Mouse (Mus musculus) liver, adult 2 months (tissue): ENCODE results near the gene Ktn1.

Source experiments
- CTCF ChIP-seq: fragments of 200-500 bp; IDR thresholded peaks from 2 replicates; pipeline ENCODE4 v1.5.1; 2011; ENCODE audit warnings: low read depth, low read length, control low read depth
- POLR2A ChIP-seq: fragments of 200-500 bp; IDR thresholded peaks from 2 replicates; pipeline ENCODE4 v1.6.1; 2011; ENCODE audit warnings: low read length, control low read depth; ENCODE audit not compliant: insufficient read depth; ENCODE audit errors: extremely low read depth

- TF ChIP-seq CTCF (no peak), POLR2A (no peak)
These were observed 22.1 kb upstream of the Ktn1 start for GRCm38 (mm10) chr14:47626143-47626542.
